Mouse (Mus musculus) embryonic facial prominence, embryonic 15.5 days (tissue): ENCODE measurements around the gene Gipc3. TPM values are rescaled to one million over a fixed set of nuclear protein-coding genes. Genes with fewer than 3 reads are reported as not detected.
A peak's percentile ranks its signal among the peaks of the same experiment; 100 is the strongest.

ENCODE experiments used
- ATAC-seq: fragments of 200-750 bp; cut with Nextera tagmentation; 2 replicates; pipeline ENCODE4 v1.8.0; 2017; ENCODE audit warnings: low read depth, moderate TSS enrichment; ENCODE audit not compliant: insufficient number of reproducible peaks, low FRiP score, low TSS enrichment
- H3K27ac ChIP-seq: fragments of 300-500 bp; sonication (generic); replicated peaks from 2 replicates; pipeline ENCODE4 v1.5.1; 2015; ENCODE audit warnings: mild to moderate bottlenecking, inconsistent platforms
- H3K27me3 ChIP-seq: fragments of 300-500 bp; sonication (generic); 2 replicates; pipeline ENCODE4 v1.6.1; 2015; ENCODE audit warnings: inconsistent platforms
- H3K36me3 ChIP-seq: fragments of 300-500 bp; sonication (generic); 2 replicates; pipeline ENCODE4 v1.6.1; 2015; ENCODE audit warnings: mild to moderate bottlenecking, inconsistent platforms
- H3K4me1 ChIP-seq: fragments of 300-500 bp; sonication (generic); 2 replicates; pipeline ENCODE4 v1.6.1; 2015; ENCODE audit warnings: inconsistent platforms
- H3K4me2 ChIP-seq: fragments of 300-500 bp; sonication (generic); replicated peaks from 2 replicates; pipeline ENCODE4 v1.6.1; 2015; ENCODE audit warnings: mild to moderate bottlenecking, inconsistent platforms
- H3K4me3 ChIP-seq: fragments of 300-500 bp; sonication (generic); replicated peaks from 2 replicates; pipeline ENCODE4 v1.5.1; 2015; ENCODE audit warnings: mild to moderate bottlenecking, inconsistent platforms
- H3K9ac ChIP-seq: fragments of 300-500 bp; sonication (generic); 2 replicates; pipeline ENCODE4 v1.6.1; 2015; ENCODE audit warnings: inconsistent platforms
- H3K9me3 ChIP-seq: fragments of 300-500 bp; sonication (generic); replicated peaks from 2 replicates; pipeline ENCODE4 v1.6.1; 2016; ENCODE audit warnings: inconsistent platforms
- WGBS: fragments of 180-500 bp; shearing (Covaris S2); methylation state at CpG from one replicate; pipeline ENCODE4 v1.1.7; 2015; 5-methylcytosine and 5-hydroxymethylcytosine counted together
- polyA plus RNA-seq: library from polyadenylated mRNA; unstranded; fragments of >200 nt; fragmentation: Nextera tagmentation; extraction: Ambion mirVana; gene quantifications from 2 replicates; pipeline ENCODE4 v1.2.1, GENCODE M21; 2015

Gene Gipc3
- polyA plus RNA-seq, result 0.29 and 0.35 TPM in 2 replicates

DNA sequence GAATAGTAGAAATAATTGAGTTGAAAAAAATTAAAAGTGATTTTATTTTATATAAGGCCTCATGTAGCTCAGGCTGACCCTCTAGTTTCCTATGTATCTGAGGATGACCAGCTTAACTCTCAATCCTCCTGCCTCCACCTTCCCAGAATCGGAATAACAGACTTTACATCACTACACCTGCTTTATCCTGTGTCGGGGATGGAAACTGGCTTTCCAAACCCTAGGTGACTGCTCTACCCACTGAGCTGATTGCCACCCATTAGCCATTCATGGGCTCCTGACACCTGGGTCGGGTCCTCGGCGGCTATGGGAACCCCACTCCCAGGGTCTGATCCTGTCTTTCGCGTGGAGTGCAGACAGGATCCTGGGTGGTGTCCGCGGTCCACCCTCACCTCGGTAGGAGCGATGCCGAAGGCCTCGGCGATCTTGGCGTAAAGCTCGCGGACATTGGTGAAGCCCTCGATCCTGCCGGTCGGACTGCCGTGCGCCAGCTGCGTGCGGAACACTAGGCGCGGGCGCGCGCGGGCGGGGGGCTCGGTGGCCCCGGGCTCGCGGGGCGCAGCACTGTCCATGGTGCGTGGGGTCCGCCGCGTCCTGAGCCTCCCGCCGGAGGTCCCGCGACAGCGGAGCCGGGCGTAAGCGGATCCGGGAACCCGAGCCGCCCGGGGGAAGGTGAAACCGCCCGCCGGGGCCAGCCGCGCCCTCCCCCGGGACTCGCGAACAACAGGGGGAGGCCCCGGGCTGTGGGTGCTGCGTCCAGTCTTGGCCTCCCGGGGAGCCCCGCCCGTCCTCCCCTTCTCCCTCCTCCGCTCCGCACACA is at the start of gene Gipc3:
Gipc3 (minus strand) TSS at position 581 of the 820 bp plus-strand sequence.
- Histone ChIP-seq H3K9me3 (no peaks in the 10 kb centered on the region), H3K27me3 (peaks cover 51% of the 10 kb centered on the region), H3K9ac (peak within 1 kb of the TSS; percentile 24; the same call in 1 of the 2 replicates), H3K4me2 (peak within 1 kb of the TSS; percentile 77), H3K36me3 (peaks cover 12% of the 10 kb centered on the region), H3K4me1 (peaks cover 29% of the 10 kb centered on the region), H3K4me3 (peak within 1 kb of the TSS; percentile 45), H3K27ac (no peak within 1 kb of the TSS)
- no peak for ATAC-seq
- 6% methylated on average over 57 of the region's 67 CpGs for WGBS

DNA sequence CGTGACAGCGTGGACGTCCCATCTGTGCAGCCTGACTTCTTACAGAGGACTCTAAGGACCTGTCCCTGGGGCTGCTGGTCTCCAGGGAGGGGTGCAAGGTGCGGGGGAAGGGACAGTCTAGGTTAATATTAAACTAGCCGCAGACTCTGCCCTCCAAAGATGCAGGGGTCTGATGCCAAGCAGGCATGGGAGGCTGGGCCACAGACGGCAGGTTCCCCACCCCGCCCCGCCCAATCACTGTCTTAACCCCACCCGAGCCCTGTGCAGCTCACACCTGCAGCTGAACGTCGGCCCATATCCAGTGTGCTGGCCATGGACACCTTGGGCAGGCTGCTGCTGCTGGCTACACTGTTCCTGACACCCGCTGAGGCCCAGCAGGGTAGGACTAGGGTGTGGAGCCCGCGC is 49.7 kb upstream of the Gipc3 start, which contains the start of gene Smim24:
Smim24 (plus strand) TSS at position 271 of the 405 bp plus-strand sequence.
- H3K27ac ChIP-seq, result peak within 1 kb of the TSS; percentile 60

DNA sequence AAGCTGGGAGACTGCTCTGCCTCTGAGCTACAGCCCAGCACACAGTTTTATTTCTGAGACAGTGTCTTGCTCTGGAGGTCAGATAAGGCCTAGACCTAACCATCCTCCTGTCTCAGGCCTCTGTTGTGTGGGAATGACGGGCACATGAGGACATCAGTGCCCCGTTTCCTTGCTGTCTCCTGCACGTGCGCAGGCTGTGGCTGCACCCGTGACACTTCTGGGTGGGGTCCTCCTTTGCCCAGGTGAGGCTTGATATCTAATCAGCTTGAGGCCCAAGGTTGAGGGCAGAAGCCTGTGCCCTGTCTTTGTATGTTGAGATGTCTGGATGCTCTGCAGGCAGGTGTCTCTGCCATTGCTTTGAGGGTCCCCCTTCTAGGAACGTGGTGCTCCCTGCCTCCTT is 49.2 kb upstream of the Gipc3 start:
- no peak overlapping the region for H3K4me3 ChIP-seq
- no peak overlapping the region for H3K4me2 ChIP-seq
- H3K4me1 ChIP-seq, result peaks cover 37% of the 10 kb centered on the region
- ATAC-seq, result no peak
- 77% methylated on average over 6 of the region's 6 CpGs for WGBS
- no peak overlapping the region for H3K9ac ChIP-seq
- no peaks in the 10 kb centered on the region for H3K27me3 ChIP-seq
- peaks cover 30% of the 10 kb centered on the region for H3K36me3 ChIP-seq
- H3K9me3 ChIP-seq, result no peaks in the 10 kb centered on the region
- H3K27ac ChIP-seq, result no peak overlapping the region

More for the DNA sequence above, 49.7 kb upstream of the Gipc3 start, which contains the start of gene Smim24:
- Histone ChIP-seq H3K4me2 (peak within 1 kb of the TSS; percentile 61), H3K9ac (peak within 1 kb of the TSS; percentile 33), H3K9me3 (no peaks in the 10 kb centered on the region), H3K4me1 (peaks cover 43% of the 10 kb centered on the region), H3K4me3 (peak within 1 kb of the TSS; percentile 30), H3K27me3 (no peaks in the 10 kb centered on the region), H3K36me3 (peaks cover 30% of the 10 kb centered on the region)
- 62% methylated on average over 14 of the region's 14 CpGs for WGBS
- no peak for ATAC-seq

DNA sequence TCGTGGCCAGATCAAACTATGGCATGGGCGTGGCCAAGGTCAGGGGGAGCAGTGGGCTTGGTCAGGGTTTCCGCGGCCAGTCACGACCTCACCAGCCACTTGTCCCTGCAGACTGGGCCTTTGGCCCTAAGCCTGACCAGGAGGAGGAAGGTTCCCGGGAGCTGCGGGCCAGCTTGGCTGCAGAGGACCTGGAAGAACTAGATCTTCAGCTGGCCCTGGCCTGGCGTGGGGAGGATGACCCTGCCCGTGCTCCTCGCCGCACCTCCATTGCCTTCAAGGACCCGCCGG is 47.6 kb upstream of the Gipc3 start:
- ATAC-seq, result no peak
- H3K27me3 ChIP-seq, result no peaks in the 10 kb centered on the region
- no peak overlapping the region for H3K4me3 ChIP-seq
- H3K9me3 ChIP-seq, result no peaks in the 10 kb centered on the region
- WGBS, result 92% methylated on average over 13 of the region's 13 CpGs
- no peak overlapping the region for H3K4me2 ChIP-seq
- H3K9ac ChIP-seq, result no peak overlapping the region
- no peak overlapping the region for H3K27ac ChIP-seq
- peaks cover 38% of the 10 kb centered on the region for H3K4me1 ChIP-seq
- H3K36me3 ChIP-seq, result peaks cover 38% of the 10 kb centered on the region

DNA sequence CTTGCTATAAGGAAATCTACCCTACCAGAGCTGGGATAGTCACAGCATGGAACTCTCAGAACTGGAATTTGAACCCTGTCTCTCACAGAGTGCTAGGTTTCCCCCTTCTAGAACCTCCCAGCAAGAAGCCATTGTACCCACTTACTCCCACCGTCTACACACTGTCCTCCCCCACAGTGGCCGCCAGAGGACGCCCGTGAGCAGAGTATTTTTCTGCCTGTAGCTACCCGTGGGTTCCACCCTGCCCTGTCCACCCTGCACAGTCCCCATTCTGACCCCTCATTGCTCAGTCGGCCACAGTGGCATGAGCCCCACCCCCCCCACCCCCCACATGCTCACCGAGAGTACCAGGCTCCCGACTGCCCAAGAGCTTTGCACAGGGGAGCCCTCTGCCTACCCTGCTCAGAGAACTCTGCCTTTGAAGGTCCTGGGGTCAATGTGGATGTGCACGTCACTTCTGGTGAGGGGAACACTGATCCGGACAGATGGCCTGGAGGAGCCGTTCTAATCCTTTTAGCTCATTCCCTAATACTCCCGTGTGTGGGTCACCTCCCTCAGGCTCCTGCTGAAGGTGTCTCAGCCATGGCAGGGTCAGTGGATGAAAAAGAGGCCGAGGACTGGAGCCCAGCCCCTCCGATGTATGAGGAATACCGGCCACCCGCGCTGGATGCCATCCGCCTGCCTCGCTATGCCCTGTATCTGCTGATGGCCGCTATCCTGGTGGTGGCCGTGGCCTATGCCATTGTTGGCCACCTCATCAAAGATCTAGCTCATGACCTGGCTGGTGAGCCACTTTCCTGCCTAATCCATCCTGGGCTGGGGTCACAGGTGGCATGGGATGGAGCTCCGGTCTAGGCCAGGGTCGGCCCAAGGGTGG is 47.0 kb upstream of the Gipc3 start:
- H3K4me1 ChIP-seq, result peaks cover 43% of the 10 kb centered on the region
- ATAC-seq, result 0 out of 2 replicates have a peak, but pooled peaks have one; percentile 45
- 58% methylated on average over 23 of the region's 23 CpGs for WGBS
- H3K27me3 ChIP-seq, result no peaks in the 10 kb centered on the region
- no peaks in the 10 kb centered on the region for H3K9me3 ChIP-seq
- no peak overlapping the region for H3K4me3 ChIP-seq
- H3K27ac ChIP-seq, result no peak overlapping the region
- H3K9ac ChIP-seq, result no peak overlapping the region
- H3K36me3 ChIP-seq, result peaks cover 38% of the 10 kb centered on the region
- H3K4me2 ChIP-seq, result no peak overlapping the region

DNA sequence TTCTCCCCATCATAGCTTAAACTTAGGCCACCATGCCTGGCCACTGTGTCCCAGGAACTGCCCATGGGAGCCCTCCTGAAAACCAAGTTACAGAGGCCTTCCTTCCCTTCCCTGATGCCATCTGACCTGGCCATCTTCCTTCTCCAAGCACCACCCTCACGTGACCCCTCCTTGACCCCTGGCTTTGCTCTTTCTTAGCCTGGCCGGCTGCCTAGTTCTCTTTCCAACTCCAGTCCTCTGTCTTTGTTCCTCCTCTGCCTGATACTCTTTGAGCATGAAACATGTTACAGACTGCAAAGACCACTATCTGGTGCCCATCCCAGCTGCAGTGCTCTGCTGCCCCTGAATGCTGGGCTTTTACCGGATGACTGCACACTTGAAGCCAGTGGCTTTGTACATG is 46.3 kb upstream of the Gipc3 start:
- no peak overlapping the region for H3K4me3 ChIP-seq
- H3K9me3 ChIP-seq, result no peaks in the 10 kb centered on the region
- peaks cover 48% of the 10 kb centered on the region for H3K4me1 ChIP-seq
- H3K36me3 ChIP-seq, result peaks cover 38% of the 10 kb centered on the region
- H3K9ac ChIP-seq, result no peak overlapping the region
- H3K4me2 ChIP-seq, result no peak overlapping the region
- no peak for ATAC-seq
- no peak overlapping the region for H3K27ac ChIP-seq
- H3K27me3 ChIP-seq, result no peaks in the 10 kb centered on the region
- 58% methylated on average over 3 of the region's 3 CpGs for WGBS

DNA sequence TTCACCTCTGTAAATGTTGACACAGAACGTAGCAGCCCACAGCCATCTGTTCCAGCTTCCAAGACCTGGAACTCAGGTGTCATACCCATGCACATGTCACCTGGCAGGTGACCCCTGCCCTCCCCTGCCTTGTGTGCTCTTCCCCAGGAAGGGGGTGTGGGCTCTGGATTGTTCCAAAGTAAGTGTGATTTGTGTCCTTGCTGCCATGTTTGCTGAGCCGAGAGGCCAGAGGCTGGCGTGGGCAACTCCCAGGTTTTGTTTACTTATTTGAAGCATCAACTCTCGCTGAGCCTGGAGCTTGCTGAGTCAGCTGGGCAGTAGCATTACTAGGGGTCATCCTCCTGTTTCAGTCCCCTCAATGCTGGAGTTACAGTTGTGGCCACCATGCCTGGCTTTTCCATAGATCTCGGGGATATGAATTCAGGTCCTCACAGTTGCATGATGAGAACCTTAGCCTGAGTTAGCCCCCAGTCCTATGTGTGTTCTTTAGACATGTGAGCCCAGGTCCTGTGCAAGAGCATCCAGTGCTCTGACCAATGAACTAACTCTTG is 45.5 kb upstream of the Gipc3 start, which contains the start of gene Gm48552:
Gm48552 (plus strand) TSS at position 501 of the 551 bp plus-strand sequence.
- H3K27ac ChIP-seq, result no peak within 1 kb of the TSS

DNA sequence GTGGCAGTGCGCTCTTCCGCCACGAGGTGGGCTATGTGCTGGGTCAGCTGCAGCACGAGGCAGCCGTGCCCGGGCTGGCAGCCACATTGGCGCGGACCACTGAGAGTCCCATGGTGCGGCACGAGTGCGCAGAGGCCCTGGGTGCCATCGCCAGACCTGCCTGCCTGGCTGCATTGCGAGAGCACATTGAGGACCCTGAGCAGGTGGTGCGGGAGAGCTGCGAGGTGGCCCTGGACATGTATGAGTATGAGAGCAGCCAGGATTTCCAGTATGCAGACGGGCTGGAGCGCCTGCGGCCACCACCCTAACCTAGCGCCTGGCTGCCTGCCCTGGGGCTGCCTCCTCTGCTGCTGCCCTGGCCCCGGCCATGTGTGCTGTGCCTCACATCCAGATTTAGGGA is 44.6 kb upstream of the Gipc3 start:
- 92% methylated on average over 20 of the region's 20 CpGs for WGBS
- H3K9ac ChIP-seq, result no peak overlapping the region
- no peak overlapping the region for H3K4me3 ChIP-seq
- H3K4me2 ChIP-seq, result no peak overlapping the region
- H3K27ac ChIP-seq, result no peak overlapping the region
- ATAC-seq, result no peak
- peaks cover 32% of the 10 kb centered on the region for H3K4me1 ChIP-seq
- no peaks in the 10 kb centered on the region for H3K9me3 ChIP-seq
- H3K27me3 ChIP-seq, result no peaks in the 10 kb centered on the region
- peaks cover 38% of the 10 kb centered on the region for H3K36me3 ChIP-seq

More for the DNA sequence above, 45.5 kb upstream of the Gipc3 start, which contains the start of gene Gm48552:
- peaks cover 38% of the 10 kb centered on the region for H3K36me3 ChIP-seq
- H3K27me3 ChIP-seq, result no peaks in the 10 kb centered on the region
- no peak within 1 kb of the TSS for H3K4me2 ChIP-seq
- H3K4me1 ChIP-seq, result peaks cover 41% of the 10 kb centered on the region
- H3K9ac ChIP-seq, result no peak within 1 kb of the TSS
- no peak within 1 kb of the TSS for H3K4me3 ChIP-seq
- 83% methylated on average over 5 of the region's 5 CpGs for WGBS
- no peak for ATAC-seq
- no peaks in the 10 kb centered on the region for H3K9me3 ChIP-seq

DNA sequence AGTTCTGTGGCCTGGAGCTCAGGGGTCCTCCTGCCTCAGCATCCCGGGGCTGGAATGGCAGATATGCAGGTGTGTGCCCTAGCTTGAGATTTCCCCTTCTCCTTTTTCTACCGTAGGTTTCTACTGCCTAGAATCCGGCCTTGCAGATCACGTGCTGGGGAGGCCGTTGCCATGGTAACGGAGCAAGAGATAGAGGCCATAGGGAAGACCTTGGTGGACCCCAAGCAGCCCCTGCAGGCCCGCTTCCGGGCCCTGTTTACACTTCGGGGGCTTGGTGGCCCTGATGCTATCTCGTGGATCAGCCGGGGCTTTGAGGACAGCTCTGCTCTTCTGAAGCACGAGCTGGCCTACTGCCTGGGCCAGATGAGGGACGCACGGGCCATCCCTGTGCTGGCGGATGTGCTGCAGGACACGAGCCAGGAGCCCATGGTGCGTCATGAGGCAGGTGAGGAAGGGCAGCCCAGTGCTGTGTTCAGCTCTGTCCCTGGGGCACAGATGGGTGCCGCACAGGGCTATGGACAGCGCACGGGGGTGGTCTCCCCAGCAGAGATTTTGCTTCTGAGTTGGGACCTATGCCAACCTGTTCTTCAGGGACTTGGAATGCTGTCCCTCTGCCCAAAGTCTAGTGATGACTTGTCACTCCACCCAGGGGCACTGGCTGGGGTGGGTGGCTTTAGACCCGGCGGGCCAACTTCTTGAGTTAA is 42.7 kb upstream of the Gipc3 start:
- H3K9ac ChIP-seq, result no peak overlapping the region
- H3K27ac ChIP-seq, result no peak overlapping the region
- no peaks in the 10 kb centered on the region for H3K27me3 ChIP-seq
- H3K4me3 ChIP-seq, result peak overlapping the region; percentile 91
- H3K4me1 ChIP-seq, result peaks cover 33% of the 10 kb centered on the region
- peak overlapping the region; percentile 95 for H3K4me2 ChIP-seq
- H3K9me3 ChIP-seq, result no peaks in the 10 kb centered on the region
- no peak for ATAC-seq
- WGBS, result 84% methylated on average over 22 of the region's 22 CpGs
- H3K36me3 ChIP-seq, result peaks cover 38% of the 10 kb centered on the region

DNA sequence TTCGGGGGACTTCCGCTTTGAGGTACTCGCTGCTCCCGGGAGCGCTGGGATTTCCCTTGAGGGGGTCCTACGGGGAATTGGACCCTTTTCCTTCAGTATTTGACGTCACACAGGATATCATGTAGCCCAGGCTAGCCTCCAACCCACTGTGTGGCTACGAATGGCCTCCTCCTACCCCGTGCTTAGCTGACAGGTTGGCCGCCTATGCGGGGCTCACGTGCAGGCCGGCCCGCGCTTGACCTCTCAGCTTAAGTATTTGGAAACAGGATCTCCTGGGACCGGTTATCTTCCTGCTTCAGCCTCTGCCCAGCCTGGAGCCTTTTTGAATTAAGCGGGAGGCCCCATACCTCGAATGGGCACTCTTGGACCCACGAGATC is 41.5 kb upstream of the Gipc3 start:
- under 1% methylated on average over 19 of the region's 19 CpGs for WGBS

More for the DNA sequence above, 41.5 kb upstream of the Gipc3 start:
- Histone ChIP-seq H3K4me1 (peaks cover 27% of the 10 kb centered on the region), H3K27me3 (no peaks in the 10 kb centered on the region), H3K9ac (peak overlapping the region; percentile 70), H3K9me3 (no peaks in the 10 kb centered on the region), H3K4me3 (peak overlapping the region; percentile 91), H3K36me3 (peaks cover 38% of the 10 kb centered on the region), H3K27ac (peak overlapping the region; percentile 89), H3K4me2 (peak overlapping the region; percentile 95)
- ATAC-seq, result no peak
